8 mouse cellular contexts compared by ENCODE assay signal in genomic region chr16:76865731-76866464, GRCm38 (mm10).
DNase-seq lines count a peak whose midpoint lies in the region; TF ChIP-seq lines count a peak whose summit lies in the region.

No protein-coding gene starts in this region.

- peak overlapping the region; percentile 42; the same call in 1 of the 2 replicates for H3K9ac ChIP-seq in heart, adult 2 months (ENCODE audit: low read depth, low read length)

- TF ChIP-seq POLR2A in lung, adult 2 months (IDR thresholded peaks at IDR 0.05; ENCODE audit: borderline replicate concordance, extremely low read depth, low read depth, low read length), result no peak
- TF ChIP-seq POLR2A in heart, adult 2 months (IDR thresholded peaks at IDR 0.05; ENCODE audit: insufficient read depth, low read depth, low read length), result no peak

- intact Hi-C loops in heart, adult 2 months (cut with DNase I), result no loop called here
- intact Hi-C loops in left cerebral cortex, postnatal 36 days (cut with DNase I), result loop anchor here (2.0 to 5.0 kb wide), 2 partner anchors 493 to 1089 kb away; partner anchors contain the start of gene Nrip1

- no peaks in the 10 kb centered on the region for H3K36me3 ChIP-seq in embryonic facial prominence, embryonic 10.5 days (replicated peaks)
- H3K36me3 ChIP-seq in heart, adult 2 months (ENCODE audit: control insufficient read depth, insufficient read depth, low read length), result no peaks in the 10 kb centered on the region

- H3K4me1 ChIP-seq in lung, adult 2 months (ENCODE audit: control insufficient read depth, insufficient read depth, low read length), result no peaks in the 10 kb centered on the region
- H3K4me1 ChIP-seq in embryonic facial prominence, embryonic 10.5 days, result peaks cover 3% of the 10 kb centered on the region
- H3K4me1 ChIP-seq in heart, adult 2 months (ENCODE audit: control insufficient read depth, insufficient read depth, low read length), result no peaks in the 10 kb centered on the region

- H3K9me3 ChIP-seq in embryonic facial prominence, embryonic 10.5 days, result no peaks in the 10 kb centered on the region

- peak; percentile 6 to 13 for DNase-seq in lung, adult 18-20 months
- no peak for DNase-seq in lung, adult 2 months
- DNase-seq in embryonic facial prominence, embryonic 10.5 days (ENCODE audit: low spot score), result peak; percentile 30
- DNase-seq in heart, adult 2 months, result peak in 1 of 2 experiments; percentile 8
- peak; percentile 12 for DNase-seq in kidney, adult 11 months
- peak; percentile 19 to 47 for DNase-seq in left cerebral cortex, postnatal 36 days (ENCODE audit: low spot score in 2 of 2)
- peak; percentile 38 for DNase-seq in naive thymus-derived CD4-positive, alpha-beta T cell, adult 2 months (ENCODE audit: low read depth)
- DNase-seq in thymus, postnatal 0 days (ENCODE audit: low spot score), result peak; percentile 54

- whole genome bisulfite sequencing in lung, adult 2 months, result 18% methylated on average over 9 of the region's 12 CpGs
- 38% methylated on average over 8 of the region's 12 CpGs for WGBS in embryonic facial prominence, embryonic 10.5 days
- WGBS in heart, adult 2 months, result 27% methylated on average over 8 of the region's 12 CpGs

- H3K27ac ChIP-seq in embryonic facial prominence, embryonic 10.5 days (replicated peaks), result no peak overlapping the region
- no peak overlapping the region for H3K27ac ChIP-seq in heart, adult 2 months

- no peaks in the 10 kb centered on the region for H3K27me3 ChIP-seq in embryonic facial prominence, embryonic 10.5 days (replicated peaks; ENCODE audit: low read depth, poor library complexity, severe bottlenecking)
- H3K27me3 ChIP-seq in heart, adult 2 months (ENCODE audit: control insufficient read depth, insufficient read depth, low read length), result no peaks in the 10 kb centered on the region

- TF ChIP-seq EP300 in heart, adult 2 months (IDR thresholded peaks at IDR 0.05; ENCODE audit: insufficient read depth, low read depth, low read length), result no peak

- TF ChIP-seq CTCF in lung, adult 2 months (IDR thresholded peaks at IDR 0.05; ENCODE audit: insufficient read depth, low read length), result no peak
- peak; percentile 60 for TF ChIP-seq CTCF in heart, adult 2 months (IDR thresholded peaks at IDR 0.05)

- no peak overlapping the region for H3K4me3 ChIP-seq in lung, adult 2 months (replicated peaks; ENCODE audit: extremely low read depth, low read depth, low read length)
- peak overlapping the region; percentile 31; the same call in 1 of the 2 replicates for H3K4me3 ChIP-seq in embryonic facial prominence, embryonic 10.5 days
- no peak overlapping the region for H3K4me3 ChIP-seq in heart, adult 2 months

- no peaks in the 10 kb centered on the region for H3K79me2 ChIP-seq in heart, adult 2 months (replicated peaks; ENCODE audit: control insufficient read depth, insufficient read depth, low read length)
